Mouse (Mus musculus): ENCODE data around the gene Shank1. TPM values are rescaled to one million over a fixed set of nuclear protein-coding genes. Genes with fewer than 3 reads are reported as not detected.

The Shank1 gene
- total RNA-seq, 1 experiment from 2014 or later, result 0.19 TPM

DNA sequence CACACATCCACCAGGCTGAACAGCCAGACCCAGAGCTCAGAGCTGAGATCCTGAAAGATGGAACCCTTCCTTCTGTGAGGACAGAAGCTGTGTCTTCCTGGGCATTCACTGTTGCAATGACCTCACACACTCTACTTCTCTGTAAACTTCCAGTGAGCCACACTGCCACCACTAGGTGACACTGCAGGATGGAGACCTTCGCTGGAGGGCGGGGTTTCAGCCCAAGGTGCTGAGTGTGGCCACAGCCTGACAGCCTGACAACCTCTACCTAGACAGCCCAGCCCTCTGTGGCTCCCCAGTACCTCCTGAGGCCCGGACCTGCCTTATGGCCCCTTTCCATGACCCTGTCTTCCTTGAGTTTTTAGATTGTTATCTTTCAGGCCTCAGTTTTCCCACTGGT lies 88.5 kb downstream of the Shank1 start:
- ATAC-seq (replicated peaks; ENCODE audit: insufficient number of reproducible peaks, low FRiP score, low TSS enrichment, poor library complexity, severe bottlenecking), result peak; percentile 59

DNA sequence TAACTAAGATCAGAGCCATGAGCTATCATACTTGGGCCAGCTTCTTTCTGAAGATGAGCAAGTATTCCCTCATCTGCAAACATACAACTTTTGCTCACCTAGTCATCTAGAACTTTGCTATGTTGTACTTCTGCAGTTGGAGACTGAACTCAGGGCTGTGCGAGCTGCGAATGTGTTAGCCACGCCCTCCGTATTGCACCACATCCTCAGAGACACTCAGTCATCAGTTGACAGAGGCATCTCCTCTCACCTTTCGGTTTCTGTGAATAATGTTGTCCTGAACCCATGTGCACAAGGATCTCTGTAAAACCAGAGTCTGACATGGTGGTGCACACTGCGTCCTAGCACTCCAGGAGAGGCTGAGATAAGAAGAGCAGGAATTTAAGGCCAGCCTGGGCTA lies 91.6 kb downstream of the Shank1 start:
- peak; percentile 27; the same call in 1 of the 2 replicates for ATAC-seq (replicated peaks; ENCODE audit: insufficient number of reproducible peaks, low FRiP score, low TSS enrichment, poor library complexity, severe bottlenecking)

DNA sequence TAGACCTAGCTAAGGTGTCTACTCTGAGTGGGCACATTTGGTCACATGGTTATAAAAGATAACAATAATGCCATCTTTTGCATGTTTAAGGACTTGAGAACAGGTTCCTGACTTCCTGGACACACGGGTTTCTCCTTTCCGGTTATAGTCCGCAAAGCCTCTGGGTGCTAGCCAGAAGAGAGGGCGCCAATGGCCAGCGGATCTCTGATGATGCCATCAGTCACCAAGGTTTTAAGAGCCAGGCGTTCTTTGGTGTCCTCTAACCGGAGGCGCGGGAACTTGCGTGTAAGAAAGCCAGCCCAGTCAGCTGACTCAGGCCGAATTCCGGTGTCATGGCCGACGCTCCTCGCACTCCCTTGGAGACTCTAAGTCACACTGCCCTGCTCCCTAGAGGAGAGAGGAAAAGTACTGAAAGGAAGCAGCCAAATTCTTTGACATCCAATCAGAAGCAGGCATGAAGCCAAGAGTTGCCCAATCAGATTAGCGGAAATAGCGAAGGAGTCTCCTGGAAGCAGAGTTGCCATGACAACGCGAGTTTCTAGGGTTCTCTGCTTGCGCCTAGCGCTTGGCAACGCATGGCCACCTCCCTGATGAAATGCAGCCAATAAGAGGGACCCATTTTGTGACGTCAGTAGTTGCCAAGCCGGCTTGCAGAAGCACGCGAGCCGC lies 95.4 kb downstream of the Shank1 start:
- ATAC-seq (replicated peaks; ENCODE audit: insufficient number of reproducible peaks, low FRiP score, low TSS enrichment, poor library complexity, severe bottlenecking), result peak; percentile 80

DNA sequence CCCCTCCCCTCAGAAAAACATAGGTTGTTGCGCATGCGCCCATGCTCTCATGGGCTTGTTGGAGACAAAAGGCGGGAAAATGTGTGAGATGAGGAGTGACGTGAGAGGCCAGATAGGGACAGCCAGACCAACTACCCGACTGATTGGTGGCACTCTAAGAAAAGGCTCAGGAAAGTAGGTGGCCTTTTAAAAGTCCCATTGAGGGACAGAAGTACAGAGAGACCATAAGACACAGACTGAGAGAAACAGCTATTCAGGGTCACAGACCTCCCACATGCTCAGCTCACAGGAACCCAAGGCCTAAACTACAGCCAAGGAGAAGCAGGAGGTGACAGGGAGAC lies 95.9 kb downstream of the Shank1 start:
- no peak for ATAC-seq (replicated peaks; ENCODE audit: insufficient number of reproducible peaks, low FRiP score, low TSS enrichment, poor library complexity, severe bottlenecking)

Other genes starting within 250 kb of the Shank1 start
- not detected in 3 replicates for gene Klk1b21, start 207.9 kb upstream of the Shank1 start, total RNA-seq (2017)
- not detected in 3 replicates for gene Klk1b22, start 197.6 kb upstream of the Shank1 start, total RNA-seq (2017)
- gene Klk1b16, start 173.5 kb upstream of the Shank1 start, total RNA-seq (2017), result not detected in 3 replicates
- not detected in 3 replicates for gene Klk1b24, start 122.0 kb upstream of the Shank1 start, total RNA-seq (2017)
- gene Klk1b3, start 112.1 kb upstream of the Shank1 start, total RNA-seq (2017), result not detected in 3 replicates
- gene Klk1b4, start 102.8 kb upstream of the Shank1 start, total RNA-seq (2017), result not detected in 3 replicates
- not detected in 3 replicates for gene Klk1b5, start 94.3 kb upstream of the Shank1 start, total RNA-seq (2017)
- gene Klk1, start 84.9 kb upstream of the Shank1 start, total RNA-seq (2017), result not detected in 3 replicates
- gene Gm36864, start 74.1 kb upstream of the Shank1 start, total RNA-seq (2017), result not detected in 3 replicates
- 0.49 to 0.53 TPM in 2 of 3 replicates, not detected in the other for gene 1700028J19Rik, start 63.6 kb upstream of the Shank1 start, total RNA-seq (2017)
- gene 2410002F23Rik, start 63.5 kb upstream of the Shank1 start, total RNA-seq (2017), result 28.3 to 44.7 TPM (median 44.0 TPM) in 3 replicates
- gene Acp4, start 52.9 kb upstream of the Shank1 start, total RNA-seq (2017), result not detected in 3 replicates
- not detected in 3 replicates for gene Gm15517, start 48.8 kb upstream of the Shank1 start, total RNA-seq (2017)
- 0.49 to 1.6 TPM (median 0.85 TPM) in 3 replicates for gene Clec11a, start 3.4 kb upstream of the Shank1 start, total RNA-seq (2017)
- gene Syt3, start 73.8 kb downstream of the Shank1 start, total RNA-seq (2017), result not detected in 3 replicates
- gene 1700008O03Rik, start 75.6 kb downstream of the Shank1 start, total RNA-seq (2017), result 3.5 TPM in 1 of 3 replicates, not detected in the others
- gene Lrrc4b, start 118.8 kb downstream of the Shank1 start, total RNA-seq (2017), result not detected in 3 replicates
- not detected in 3 replicates for gene Aspdh, start 155.1 kb downstream of the Shank1 start, total RNA-seq (2017)
- gene Josd2, start 157.7 kb downstream of the Shank1 start, total RNA-seq (2017), result 12.9 to 40.9 TPM (median 17.1 TPM) in 3 replicates
- 21.7 to 29.0 TPM (median 23.3 TPM) in 3 replicates for gene Emc10, start 186.3 kb downstream of the Shank1 start, total RNA-seq (2017)
- gene Fam71e1, start 186.3 kb downstream of the Shank1 start, total RNA-seq (2017), result 2.0 TPM in 1 of 3 replicates, not detected in the others
- gene Mybpc2, start 214.4 kb downstream of the Shank1 start, total RNA-seq (2017), result 10.7 TPM in 1 of 3 replicates, not detected in the others
- gene Spib, start 221.8 kb downstream of the Shank1 start, total RNA-seq (2017), result 11.0 to 17.1 TPM (median 14.5 TPM) in 3 replicates
- 16.1 to 42.8 TPM (median 23.8 TPM) in 3 replicates for gene Pold1, start 238.6 kb downstream of the Shank1 start, total RNA-seq (2017)
- 140 to 243 TPM (median 153 TPM) in 3 replicates for gene Nr1h2, start 243.7 kb downstream of the Shank1 start, total RNA-seq (2017)